In genomic region chr4:97575447-97575846, GRCm38 (mm10) we compare ENCODE assay signal across 9 mouse cellular contexts.
DNase-seq lines count a peak whose midpoint lies in the region.
"Had no signal": no experiment of that assay in that cellular context is flagged by ENCODE, and none has a peak within 500 bp of the region (broad histone marks: within the 10 kb centered on the region; RNA-seq: fewer than 3 reads in every experiment).

No protein-coding gene starts in this region.

- 51% methylated on average over 5 of the region's 5 CpGs for WGBS in forebrain, embryonic 10.5 days

- no peak overlapping the region for H3K4me3 ChIP-seq in forebrain, embryonic 10.5 days

- peak overlapping the region; percentile 17; the same call in 1 of the 2 replicates for H3K27ac ChIP-seq in forebrain, embryonic 10.5 days
- H3K27ac ChIP-seq: kidney, postnatal 0 days had no signal

- H3K4me1 ChIP-seq in forebrain, embryonic 10.5 days = peaks cover 50% of the 10 kb centered on the region

- H3K27me3 ChIP-seq in forebrain, embryonic 10.5 days (ENCODE audit: poor library complexity, severe bottlenecking) = no peaks in the 10 kb centered on the region

- peak; percentile 17 for DNase-seq in gastrocnemius, adult 18-20 months (ENCODE audit: low spot score)
- no peak for DNase-seq in gastrocnemius, adult 8-10 months (ENCODE audit: low spot score in 2 of 2)
- no peak for DNase-seq in forebrain, embryonic 10.5 days (ENCODE audit: extremely low spot score, low spot score)
- peak; percentile 72 for DNase-seq in layer of hippocampus, adult 9-11 months
- peak; percentile 87 for DNase-seq in retina, postnatal 1 day
- DNase-seq in urinary bladder, adult 2 months (ENCODE audit: low spot score) = no peak
- DNase-seq in adrenal gland, postnatal 10 days = no peak
- DNase-seq in thymus, postnatal 4 days = no peak

- no peaks in the 10 kb centered on the region; the same call in 1 of the 2 replicates for H3K36me3 ChIP-seq in forebrain, embryonic 10.5 days (replicated peaks)

- no peaks in the 10 kb centered on the region for H3K9me3 ChIP-seq in forebrain, embryonic 10.5 days

Comparison
In these comparisons a context has a peak if more than half of its experiments do, and no peak if none do; other contexts are left out.
1. DNase-seq: peak in gastrocnemius, adult 18-20 months (single experiment), layer of hippocampus, adult 9-11 months (single experiment) and retina, postnatal 1 day (single experiment); none in gastrocnemius, adult 8-10 months (0 of 2), forebrain, embryonic 10.5 days (single experiment), urinary bladder, adult 2 months (single experiment), adrenal gland, postnatal 10 days (single experiment) and thymus, postnatal 4 days (single experiment).